Mouse (Mus musculus): Measurements from ENCODE around the gene Ssbp3.

The Ssbp3 gene

DNA sequence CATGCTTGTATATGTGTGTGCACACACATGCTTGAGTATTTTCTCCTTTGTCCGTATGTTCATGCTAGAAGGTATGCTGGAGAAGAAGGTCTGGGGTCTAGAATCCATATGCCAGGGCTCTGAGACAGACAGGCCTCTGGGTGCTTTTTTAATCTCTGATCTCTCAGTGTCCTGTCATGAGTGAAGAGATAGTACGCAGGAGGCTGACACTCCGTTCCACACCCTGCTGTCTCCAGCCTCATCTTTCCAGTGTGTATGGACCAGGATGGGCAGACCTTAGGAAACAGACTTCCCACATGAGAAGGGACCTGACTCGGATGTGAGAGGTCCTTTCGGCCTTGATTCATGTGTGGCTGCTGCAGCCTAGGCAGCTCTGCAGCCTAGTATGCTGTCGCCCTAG, 96.3 kb downstream of the Ssbp3 start:
- in situ Hi-C loops (cut with MboI, MseI) = no loop called here

DNA sequence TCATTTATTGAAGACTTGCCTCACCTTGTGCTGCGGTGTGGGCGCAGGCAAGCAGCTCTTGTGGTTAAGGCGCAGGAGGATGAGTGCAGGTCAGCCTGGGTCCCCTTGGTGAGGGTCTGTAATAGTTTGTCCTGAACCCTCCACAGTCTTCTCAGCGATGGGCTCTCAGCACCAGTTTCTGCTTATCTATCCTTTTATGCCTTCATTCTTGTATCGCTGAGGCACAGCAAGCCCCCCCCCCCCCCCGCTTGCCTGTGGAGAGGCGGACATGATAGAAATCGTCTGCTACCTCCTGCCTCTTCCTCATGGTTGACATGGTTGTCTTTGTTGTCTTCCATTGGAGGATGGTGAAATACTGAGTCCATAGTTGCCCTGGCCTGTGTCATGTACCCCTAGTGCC, 96.9 kb downstream of the Ssbp3 start:
- in situ Hi-C loops (cut with MboI, MseI) = no loop called here

DNA sequence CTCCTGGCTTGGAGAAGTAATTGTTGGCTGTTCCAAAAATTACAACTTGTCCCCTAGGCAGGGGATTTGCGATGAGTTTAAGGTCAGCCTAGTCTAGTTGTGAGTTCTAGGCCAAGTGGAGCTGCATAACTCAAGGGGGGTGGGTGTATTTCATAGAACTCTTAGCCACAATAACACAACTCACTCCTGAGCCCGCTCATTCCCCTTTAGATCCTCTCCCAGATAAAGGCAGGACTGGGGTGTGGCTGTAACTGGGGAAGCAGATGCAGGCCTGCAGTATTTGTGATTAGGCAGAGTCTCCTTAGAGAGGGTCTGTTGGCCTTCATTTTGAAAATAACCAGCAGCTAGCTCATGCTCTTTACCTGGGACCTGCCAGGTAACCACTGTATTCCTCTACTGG, 97.7 kb downstream of the Ssbp3 start:
- in situ Hi-C loops (cut with MboI, MseI) = no loop called here

DNA sequence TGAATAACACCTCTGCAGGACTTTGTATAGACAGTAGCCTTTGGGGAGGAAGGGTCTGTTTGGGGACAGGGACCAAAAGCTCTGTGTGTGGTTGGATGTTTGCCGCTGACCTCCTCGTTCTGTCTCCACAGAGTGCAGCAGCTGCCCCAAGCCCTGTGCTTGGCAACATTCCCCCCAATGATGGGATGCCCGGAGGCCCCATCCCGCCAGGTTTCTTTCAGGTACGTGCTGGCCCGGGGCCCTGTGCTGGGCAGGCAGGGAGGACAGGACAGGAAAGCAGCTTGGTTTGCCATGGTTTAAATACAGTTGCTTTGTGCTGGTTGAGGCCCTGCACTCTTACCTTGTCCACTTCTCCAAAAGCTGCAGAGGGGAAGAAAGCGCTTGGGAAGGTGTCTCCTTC, 99.0 kb downstream of the Ssbp3 start:
- in situ Hi-C loops (cut with MboI, MseI) = no loop called here

DNA sequence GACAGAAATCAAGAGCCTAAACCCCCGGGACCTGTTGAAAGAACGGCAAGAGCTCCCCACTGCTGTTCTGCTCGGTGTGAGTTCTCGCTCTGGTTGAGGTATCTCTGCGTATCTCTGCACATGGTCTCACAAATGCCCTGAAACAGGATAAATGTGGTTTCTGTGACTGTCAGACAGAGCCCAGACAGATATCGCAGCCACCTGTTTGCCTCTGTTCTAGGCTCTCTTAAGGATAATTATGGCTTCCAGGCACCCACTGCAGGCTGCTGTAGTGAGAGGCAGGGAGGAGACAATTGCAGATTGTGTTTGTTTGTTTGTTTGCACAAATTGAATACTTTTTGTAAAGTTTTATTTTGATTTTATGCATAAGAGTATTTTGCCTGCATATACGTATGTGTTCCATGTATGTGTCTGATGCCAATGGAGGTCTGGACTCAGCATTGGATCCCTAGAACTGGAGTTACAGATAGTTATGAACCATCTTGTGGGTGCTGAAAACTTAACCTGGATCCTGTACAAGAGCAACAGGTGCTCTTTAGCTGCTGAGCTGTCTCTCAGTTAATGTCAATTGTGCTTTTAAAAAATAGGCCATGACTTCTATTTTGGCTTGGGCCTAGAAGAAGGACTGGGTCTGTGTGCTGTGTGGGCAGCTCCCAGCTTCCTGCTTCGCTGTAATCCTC, 101.0 kb downstream of the Ssbp3 start:
- in situ Hi-C loops (cut with MboI, MseI) = loop anchor here (10.0 kb wide), 1 partner anchor 123 kb away; no protein-coding TSS in a partner anchor

DNA sequence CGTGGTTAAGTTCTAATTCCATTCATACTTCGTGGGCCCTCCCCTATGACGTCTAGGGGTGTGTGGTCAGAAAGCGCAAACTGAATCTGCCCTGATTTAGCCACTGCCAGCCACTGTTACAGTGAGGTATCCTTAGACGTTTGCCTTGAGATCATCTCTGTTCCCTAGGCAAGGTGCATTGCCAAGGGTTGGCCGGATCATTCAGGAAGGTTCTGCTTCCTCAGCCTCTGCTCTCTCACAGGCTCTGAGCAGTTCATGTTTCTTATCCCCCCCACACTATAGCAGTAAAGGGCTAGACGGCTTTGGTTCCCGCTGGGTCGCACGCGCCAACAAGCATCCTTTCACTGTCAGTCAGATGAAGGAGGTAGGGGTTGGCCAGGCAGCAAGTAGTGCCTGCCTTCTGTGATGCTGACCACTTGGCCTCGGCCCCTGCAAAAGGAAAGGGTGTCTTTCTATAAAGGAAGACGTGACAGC, 101.5 kb downstream of the Ssbp3 start:
- in situ Hi-C loops (cut with MboI, MseI) = loop anchor here (10.0 kb wide), 1 partner anchor 123 kb away; no protein-coding TSS in a partner anchor

DNA sequence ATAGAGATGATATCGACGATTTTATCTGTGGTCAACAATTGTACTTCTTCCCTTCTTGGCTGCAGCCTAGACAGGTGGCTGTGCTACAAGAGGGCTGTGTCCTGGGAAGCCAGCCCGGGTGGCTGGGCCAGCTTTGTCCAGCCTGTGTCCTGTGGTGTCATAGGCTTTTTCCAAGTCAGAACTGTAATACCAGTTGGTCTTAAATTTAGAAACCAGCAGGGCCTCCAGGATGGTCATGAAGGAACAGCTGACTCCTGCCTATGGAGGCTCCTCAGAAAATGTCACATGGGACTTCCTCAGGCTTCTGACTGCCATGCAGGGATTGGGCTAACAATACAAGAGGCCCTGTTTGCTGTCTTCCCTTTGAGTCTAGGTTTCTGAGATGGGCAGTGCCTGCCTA, 102.1 kb downstream of the Ssbp3 start:
- in situ Hi-C loops (cut with MboI, MseI) = loop anchor here (10.0 kb wide), 1 partner anchor 122 kb away; no protein-coding TSS in a partner anchor

DNA sequence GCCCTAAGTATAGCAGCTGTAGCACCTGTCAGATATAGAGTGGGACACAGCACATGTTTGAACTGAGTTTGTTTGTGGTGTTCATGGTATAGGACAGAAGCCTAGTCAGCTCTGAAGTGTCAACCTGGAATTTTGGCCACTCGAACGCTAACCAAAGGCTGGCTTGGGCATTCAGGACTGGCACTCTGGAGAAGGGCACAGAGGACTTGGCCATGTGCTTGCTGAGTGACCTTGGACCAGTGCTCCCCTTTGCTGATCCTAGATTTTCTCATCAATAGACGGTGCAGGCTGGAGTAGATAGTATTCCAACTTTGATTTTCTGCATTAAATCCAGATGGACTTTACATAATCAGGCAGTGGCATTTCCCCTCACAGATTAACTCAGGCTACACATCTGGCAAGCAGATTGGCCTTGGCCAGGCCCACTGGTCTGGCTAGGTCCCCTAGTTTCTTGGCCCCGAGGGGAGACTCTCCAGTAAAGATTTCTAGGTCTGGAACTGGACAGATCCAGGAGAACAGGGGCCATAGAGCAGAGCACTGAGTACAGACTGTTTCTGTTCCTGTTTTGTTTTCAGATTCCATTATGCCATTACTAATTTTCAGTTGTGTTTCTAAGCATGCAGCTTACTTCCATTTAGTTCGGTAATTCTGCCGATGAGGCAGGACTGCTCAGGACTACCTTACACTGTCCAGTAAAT, 102.8 kb downstream of the Ssbp3 start:
- in situ Hi-C loops (cut with MboI, MseI) = loop anchor here (10.0 kb wide), 1 partner anchor 122 kb away; no protein-coding TSS in a partner anchor

DNA sequence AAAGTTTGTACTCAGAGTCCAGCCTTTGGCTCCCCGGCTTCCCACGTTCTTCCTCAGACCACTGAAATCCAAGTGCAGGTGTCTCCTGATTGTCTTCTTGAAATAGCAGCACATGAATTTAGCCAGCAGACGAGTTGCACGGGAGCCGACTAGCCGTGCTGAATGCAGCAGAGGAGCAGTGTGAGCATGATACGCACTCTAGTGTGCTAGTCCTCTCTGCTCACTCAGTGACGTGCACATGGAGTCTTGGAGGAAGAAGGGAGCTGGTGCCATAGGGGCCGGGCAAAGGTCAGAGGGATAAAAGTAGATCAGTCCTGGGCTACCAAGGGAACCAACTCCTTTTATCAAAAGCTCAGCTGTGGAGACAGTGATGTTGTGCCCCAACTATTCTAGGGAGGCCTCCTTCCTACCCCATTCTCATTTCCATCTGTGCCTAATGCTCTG, 103.3 kb downstream of the Ssbp3 start:
- in situ Hi-C loops (cut with MboI, MseI) = loop anchor here (10.0 kb wide), 1 partner anchor 121 kb away; no protein-coding TSS in a partner anchor

DNA sequence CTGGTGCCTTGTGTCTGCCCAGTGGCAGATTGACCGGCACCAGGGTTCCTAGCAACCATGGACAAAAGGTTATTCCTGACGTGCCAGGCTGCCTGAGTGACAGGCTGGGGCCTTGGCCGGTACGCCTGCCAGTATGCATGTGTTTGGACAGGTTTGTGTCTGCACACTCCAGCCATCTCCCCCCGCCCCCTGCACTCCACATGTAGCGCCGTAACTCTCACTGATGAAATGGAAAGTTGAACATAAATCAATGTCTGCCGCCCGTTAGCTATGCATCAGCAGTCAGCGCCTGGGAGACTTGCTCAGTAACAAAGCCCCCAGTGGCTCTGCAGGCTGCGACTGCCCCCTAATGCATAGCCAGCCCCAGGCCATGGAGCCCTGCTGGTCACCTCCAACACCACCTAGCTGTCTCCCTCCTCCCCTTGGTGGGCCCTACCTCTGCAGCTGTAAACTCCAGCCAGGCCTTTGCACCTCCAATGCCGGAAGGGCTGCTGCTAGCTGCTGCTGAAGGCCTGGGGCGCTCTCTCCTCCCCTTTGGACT, 105.5 kb downstream of the Ssbp3 start:
- in situ Hi-C loops (cut with MboI, MseI) = loop anchor here (10.0 kb wide), 1 partner anchor 119 kb away; no protein-coding TSS in a partner anchor

DNA sequence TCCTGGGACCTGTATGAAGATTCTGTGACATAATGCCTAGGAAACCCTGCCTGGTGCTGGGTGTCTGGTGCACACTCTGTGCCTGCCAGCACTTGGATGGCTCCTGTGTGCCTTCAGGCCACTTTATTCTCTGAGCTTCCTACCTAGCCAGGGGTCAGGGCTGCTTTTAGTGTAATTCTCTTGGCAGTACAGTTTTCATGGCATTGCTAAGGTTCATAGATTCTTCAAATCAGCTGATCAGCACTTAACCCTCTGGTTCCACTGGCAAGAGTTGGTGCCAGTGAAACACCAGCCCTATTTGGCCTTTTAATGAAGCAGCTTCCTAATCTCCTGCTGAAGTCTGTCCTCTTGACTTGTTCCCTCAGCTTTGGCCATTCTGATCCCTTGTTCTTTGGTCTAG, 106.8 kb downstream of the Ssbp3 start:
- in situ Hi-C loops (cut with MboI, MseI) = loop anchor here (10.0 kb wide), 1 partner anchor 118 kb away; no protein-coding TSS in a partner anchor

DNA sequence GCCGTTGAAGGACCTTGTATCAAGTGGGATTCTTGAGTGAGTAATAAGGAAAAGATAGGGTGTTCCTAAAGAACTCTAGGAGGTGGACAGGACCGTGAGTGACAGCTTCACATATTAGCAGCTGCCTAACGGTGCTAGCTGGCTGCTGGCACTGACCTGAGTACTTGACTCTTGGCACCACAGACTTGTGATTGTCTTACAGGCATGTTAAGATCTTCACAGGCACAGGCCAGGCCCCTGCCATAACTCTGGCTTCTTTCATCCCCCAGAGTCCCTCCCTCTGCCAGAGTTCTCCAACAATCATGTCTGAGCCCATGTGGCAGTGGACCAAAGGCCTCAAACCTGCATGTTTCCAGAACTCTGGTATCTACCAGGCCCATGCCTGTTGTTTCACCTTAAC, 108.0 kb downstream of the Ssbp3 start:
- in situ Hi-C loops (cut with MboI, MseI) = loop anchor here (10.0 kb wide), 1 partner anchor 116 kb away; no protein-coding TSS in a partner anchor

DNA sequence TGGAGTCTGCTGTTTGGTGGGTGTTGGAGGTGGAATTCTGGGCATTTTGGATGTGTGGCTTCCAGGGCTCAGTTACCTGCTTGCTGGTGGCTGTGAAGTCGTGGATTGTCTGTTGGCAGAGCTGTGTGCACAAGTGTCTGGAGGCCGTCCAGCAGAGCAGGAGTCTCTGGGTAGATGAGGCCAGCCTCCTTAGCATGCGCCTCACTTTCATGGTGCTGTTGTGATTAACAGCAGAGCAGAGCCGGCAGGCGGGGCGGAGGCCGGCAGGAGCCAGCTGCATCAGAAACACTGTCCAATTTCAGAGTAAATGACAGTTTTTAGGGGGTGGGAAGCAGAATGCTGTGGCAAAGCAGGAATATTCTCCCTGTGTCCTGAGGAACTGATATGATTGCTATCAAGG, 108.5 kb downstream of the Ssbp3 start:
- in situ Hi-C loops (cut with MboI, MseI) = loop anchor here (10.0 kb wide), 1 partner anchor 116 kb away; no protein-coding TSS in a partner anchor

DNA sequence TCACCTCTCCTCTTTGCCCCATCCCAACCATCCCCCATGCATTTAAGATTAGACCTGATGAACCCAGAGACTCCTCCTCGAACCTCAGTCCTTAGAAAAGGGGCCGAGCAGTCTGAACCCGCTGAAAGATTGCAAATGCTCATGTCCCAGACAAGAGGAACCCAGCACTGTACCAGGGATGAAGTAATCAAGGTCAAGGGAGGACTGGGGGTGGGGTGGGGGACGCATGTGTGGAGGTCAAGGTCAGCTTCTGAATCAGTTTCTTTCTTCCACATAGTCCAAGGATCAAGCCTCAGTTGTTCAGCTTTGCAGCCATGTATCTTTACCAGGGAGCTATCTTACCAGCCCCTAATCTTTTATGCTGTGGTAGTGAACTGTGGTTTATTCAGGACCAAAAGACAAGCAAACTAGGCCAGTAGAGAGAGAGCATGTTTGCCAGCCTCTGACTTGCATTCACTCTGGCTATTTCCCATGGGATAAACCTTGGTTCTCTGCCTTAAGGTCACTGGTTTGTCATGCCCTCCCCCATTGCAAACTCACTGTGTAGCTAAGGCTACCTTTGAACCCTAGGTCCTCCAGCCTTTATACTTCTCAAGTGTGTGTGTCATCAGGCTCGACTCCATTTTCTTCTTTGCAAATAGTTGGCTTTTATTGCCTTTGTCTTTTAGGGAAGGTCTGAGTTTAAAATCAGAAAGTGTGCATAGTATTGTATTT, 109.9 kb downstream of the Ssbp3 start:
- in situ Hi-C loops (cut with MboI, MseI) = no loop called here

DNA sequence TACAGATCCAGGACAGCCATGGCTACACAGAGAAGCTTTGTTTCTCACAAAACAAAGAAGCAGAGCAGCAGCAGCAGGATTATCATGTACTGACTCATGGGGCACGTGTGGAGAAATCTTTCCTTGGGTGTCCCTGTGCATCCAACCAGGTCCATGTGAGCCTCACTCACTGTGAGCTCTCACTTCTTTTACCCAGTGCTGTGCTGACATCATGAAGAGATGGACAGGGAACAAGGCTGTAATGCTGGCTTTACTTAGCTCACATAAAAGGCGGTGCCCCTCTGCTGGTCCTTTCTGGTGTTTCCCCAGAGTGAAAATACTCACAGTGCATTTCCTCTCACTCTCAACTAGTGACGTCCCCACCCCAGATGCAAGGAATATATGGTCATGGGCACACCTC, 111.0 kb downstream of the Ssbp3 start:
- in situ Hi-C loops (cut with MboI, MseI) = no loop called here

DNA sequence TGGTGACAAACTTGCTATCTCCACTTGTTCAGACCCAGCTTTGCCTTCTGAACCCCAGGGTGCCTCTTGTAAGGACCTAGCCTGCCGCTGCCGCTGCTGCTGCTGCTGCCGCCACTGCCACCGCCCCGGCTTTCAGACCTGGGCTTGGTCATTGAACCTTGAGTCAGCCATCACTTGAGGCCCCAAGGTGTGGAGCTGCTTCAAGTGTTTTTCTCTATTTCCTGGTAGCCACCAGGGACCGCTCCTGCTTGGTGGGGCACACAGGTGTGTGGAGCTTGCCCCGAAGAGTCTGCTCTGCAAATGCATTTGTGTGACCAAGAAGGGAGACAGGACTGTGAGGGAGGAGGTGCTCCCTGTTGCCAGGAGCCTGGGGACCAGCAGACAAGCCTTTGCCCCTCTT, 114.4 kb downstream of the Ssbp3 start:
- in situ Hi-C loops (cut with MboI, MseI) = no loop called here

DNA sequence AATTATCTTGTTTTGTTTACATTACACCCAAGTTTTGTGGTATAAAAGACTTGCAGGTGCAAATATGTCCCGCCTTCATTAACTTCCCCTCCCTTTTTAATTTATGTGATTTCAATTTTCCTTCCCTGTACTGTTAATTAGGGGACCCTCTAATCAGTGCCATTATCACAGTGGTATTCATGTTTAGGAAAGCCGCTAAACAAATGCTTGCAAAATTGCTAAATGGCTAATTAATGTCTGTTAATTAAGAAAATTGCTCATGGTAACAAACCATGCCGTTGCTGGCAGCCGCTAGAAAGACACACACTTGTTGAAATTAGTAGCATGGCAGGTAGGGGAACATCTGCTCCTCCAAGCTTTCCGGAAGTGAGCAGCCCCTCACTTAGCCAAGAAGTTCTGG, 114.9 kb downstream of the Ssbp3 start:
- in situ Hi-C loops (cut with MboI, MseI) = no loop called here

DNA sequence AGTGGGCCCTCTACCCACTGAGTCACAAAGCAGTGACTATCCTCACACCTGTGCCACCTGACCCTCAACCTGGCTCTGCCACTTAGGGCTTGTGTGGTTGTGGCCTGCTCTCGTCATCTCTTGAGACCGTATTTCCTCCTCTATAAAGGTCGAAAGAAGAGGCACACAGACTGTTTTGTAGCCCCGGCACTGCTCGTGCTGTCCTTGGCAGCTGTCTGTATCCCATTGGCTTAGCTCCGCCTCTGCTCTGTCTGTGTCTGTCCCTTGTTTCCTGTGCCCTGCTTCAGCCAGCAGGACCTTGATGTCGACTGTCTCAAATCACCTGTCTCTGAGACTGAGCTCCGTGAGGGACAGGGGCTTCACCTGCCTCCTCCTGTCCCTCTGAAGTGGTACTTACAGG, 116.0 kb downstream of the Ssbp3 start:
- in situ Hi-C loops (cut with MboI, MseI) = no loop called here

DNA sequence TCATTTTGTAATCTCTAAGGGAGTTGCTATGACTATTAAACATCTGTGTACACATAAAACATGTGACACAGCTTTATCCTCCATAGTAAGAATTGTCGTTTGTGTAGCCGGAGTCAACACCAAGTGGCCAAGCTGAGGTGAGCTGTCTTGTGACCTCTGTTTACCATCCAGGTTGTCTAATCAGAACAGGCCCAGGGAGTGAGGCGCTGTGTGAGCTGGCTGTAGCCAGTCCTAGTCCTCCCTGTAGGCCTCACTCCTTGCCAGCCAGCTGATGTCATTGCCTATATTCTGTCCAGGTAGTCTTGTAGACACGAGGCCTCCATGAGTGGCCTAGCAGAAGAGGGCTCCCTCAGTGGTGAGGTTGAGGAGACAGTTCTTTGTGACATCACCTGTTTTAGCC, 125.2 kb downstream of the Ssbp3 start:
- in situ Hi-C loops (cut with MboI, MseI) = no loop called here

DNA sequence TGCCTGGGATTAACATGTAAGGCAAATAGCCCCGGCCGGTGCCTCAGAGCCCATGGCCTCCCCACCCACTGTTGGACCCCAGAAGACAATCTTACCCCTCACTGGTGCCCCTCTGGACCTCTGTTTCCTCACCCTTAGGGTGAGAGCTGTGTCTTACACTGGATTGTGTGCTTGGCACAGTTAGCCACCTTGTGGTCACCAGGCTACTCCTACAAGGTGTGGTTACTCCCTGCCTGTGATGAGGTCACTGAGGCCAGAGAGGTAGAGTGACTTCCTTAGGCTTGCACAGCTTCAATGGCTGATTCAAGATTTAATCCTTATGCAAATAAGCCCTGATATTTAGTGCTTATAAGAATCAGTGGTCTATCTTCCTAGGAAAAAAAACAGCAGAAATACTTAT, 126.5 kb downstream of the Ssbp3 start:
- in situ Hi-C loops (cut with MboI, MseI) = no loop called here

DNA sequence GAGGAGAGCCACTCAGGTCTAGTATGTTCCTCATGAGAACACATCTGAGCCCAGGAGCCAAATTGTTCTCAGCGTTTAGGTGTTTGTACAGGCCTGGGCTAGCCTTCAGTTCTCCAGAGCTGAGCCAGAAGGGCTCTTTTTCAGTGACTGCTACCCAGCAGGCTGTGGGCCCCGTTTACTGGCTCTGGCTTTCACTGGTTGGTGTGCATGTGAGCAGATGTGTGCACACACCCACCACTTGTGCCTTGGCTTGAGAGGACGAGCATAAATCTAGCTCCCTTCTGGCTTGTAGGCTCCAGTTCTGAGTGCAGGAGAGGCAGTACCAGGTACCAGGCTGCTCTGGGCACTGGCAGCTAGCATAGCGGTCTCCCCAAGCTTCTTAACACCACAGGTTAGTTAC, 127.8 kb downstream of the Ssbp3 start:
- in situ Hi-C loops (cut with MboI, MseI) = no loop called here

DNA sequence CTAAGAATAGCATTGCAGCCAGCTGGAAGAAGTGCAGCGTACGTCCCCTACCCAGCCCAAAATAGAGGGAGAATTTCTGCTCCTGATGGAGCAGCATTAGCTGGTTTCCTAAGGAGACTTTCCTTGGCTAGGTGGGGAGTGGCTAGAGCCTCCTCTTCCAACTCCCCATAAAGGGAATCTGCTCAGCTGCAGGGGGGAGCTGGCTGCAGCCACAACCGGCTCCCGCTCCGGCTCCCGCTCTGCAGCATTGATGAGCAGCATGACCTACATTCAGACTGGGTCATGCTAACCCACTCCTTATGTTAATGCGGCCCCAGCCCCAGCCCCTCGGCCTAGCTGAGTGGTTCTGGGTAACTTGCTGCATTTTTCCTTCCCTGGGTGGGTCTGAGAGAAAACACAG, 128.8 kb downstream of the Ssbp3 start:
- in situ Hi-C loops (cut with MboI, MseI) = no loop called here
